Mouse (Mus musculus) large intestine, adult 2 months (tissue): ENCODE data around the gene Il1f9. TPM values are rescaled to one million over a fixed set of nuclear protein-coding genes. Genes with fewer than 3 reads are reported as not detected.
"Not testable (repeated sequence)": the region's sequence is repeated elsewhere in the genome, so short reads cannot be mapped to it uniquely, and the experiment has no call there.

Experiments
- DNase-seq: peaks from one replicate; pipeline ENCODE4 v3.0.0-alpha.2; 2012; ENCODE audit warnings: low read depth, low spot score
- WGBS: fragments of 180-500 bp; shearing (Covaris S2); methylation state at CpG from one replicate; pipeline ENCODE4 v1.1.7; 2018; 5-methylcytosine and 5-hydroxymethylcytosine counted together
- polyA plus RNA-seq: library from polyadenylated mRNA; depleted of rRNA; stranded (reverse); fragments of >200 nt; gene quantifications from 2 replicates; pipeline ENCODE4 v1.2.3, GENCODE M21; 2012; rRNA removed

The Il1f9 gene
- not detected in 2 replicates for polyA plus RNA-seq

- DNase-seq, result no peak
- 76% methylated on average over 1 of the region's 1 CpGs for WGBS
Observed at GRCm38 (mm10) chr2:24186176-24186575, at the start of gene Il1f9. Gene Il1f9, plus strand, starts transcription at chr2:24186476.

DNA sequence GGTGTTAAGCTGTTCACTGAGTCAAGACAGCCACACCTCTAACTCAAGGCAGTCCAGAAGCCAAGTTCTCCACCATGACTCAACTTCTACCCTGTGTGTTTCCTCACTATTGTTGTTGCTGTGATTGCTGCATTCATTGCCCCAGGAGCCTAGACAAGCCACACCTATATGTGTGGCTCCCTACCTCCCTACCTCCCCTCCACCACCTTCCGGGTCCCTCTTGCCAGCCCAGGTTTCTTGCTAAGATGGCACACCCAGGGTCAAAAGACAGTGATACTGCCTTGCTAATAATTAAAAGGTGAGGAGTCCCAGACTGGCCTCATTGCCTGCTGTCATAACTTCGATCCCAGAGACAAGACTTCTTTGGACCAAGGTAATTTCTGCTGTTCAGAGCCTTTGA is 33.4 kb upstream of the Il1f9 start, which contains the start of gene Il1f8:
TSS of gene Il1f8 (plus strand) at position 301 of the 400 bp plus-strand sequence.
- WGBS, result 57% methylated on average over 2 of the region's 2 CpGs
- DNase-seq, result no peak

GRCm38 (mm10) chr2:24181683-24182331 is 4.5 kb upstream of the Il1f9 start:
- 18% methylated on average over 14 of the region's 14 CpGs for WGBS
- DNase-seq, result not testable (repeated sequence)

DNA sequence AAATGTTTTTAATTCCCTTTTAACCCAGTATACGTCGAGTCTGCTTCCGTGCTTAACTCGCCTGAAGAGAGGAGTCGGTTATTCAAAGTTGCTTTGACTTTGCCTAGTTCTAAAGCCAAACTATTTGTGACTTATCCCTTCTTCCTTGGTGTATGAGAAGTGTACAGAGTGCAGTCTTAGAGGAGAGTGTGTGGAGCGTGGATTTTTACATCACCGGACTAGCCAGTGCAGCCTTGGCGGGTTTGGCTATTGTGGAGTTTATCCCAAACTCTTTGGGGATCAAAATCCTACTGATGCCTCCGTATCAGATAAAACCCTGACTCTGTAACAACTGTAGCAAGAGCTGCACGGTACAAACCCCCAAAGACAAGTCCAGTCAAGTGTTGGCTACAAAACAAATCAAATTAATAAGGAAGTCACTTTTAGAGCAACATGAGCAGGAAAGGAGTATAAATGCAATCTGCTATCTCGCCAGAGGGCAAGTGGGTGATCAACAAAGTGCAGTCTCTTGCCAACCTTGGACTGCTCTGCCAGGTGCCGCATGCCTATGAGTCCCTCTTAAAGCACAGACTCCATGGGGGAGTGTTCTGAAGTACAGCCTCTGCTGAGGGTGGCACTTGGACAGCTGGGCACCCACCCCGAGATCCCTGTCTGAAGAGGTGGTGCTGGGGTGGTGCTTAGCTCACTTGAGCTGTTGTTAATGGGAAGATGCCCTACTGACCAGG is 3.7 kb upstream of the Il1f9 start:
- 53% methylated on average over 13 of the region's 13 CpGs for WGBS
- DNase-seq, result not testable (repeated sequence)

DNA sequence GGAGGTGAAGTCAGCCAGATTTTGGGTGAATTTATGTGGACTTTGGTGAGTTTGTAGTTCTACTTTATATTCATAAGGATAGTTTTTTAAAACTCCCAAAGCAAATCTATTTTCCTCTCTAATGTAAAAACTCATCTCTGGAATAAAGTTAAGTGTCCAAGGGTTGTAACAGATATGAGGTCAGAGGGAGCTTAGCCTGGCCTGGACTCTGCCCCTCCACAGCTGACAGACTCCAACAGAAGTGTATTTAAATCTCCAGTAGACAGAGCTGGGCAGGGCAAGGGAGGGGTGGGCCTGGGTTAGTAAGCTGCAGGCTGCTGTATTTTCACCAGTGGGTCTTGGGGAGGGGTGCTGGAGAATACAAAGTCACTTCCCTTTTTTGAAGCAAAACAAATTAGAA is 2.2 kb upstream of the Il1f9 start:
- DNase-seq, result not testable (repeated sequence)

DNA sequence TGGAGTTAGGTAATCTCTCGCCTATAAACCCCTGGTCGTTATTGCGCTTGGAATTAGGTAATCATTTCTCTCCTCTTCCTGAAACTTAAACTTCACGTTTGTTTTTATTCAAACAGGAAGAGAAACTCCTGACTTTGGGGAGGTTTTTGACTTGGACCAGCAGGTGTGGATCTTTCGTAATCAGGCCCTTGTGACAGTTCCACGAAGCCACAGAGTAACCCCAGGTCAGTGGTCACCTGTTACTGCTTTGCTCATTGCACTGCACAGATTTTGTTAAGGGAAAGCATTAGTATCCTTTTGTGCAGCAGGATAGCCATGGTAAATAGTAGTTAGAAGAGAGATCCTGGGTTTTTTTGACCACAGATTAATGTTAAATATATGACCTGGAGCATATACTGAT is 1.3 kb downstream of the Il1f9 start:
- no peak for DNase-seq
- WGBS, result 24% methylated on average over 6 of the region's 6 CpGs

GRCm38 (mm10) chr2:24188189-24188588 is 1.9 kb downstream of the Il1f9 start:
- WGBS, result 48% methylated on average over 1 of the region's 1 CpGs

GRCm38 (mm10) chr2:24215118-24215517 is 28.8 kb downstream of the Il1f9 start, which contains the start of gene Il1f6:
Gene Il1f6, plus strand, starts transcription at chr2:24215418.
- no peak for DNase-seq
- WGBS, result 79% methylated on average over 2 of the region's 2 CpGs

More at GRCm38 (mm10) chr2:24188189-24188588, 1.9 kb downstream of the Il1f9 start:
- DNase-seq, result no peak

DNA sequence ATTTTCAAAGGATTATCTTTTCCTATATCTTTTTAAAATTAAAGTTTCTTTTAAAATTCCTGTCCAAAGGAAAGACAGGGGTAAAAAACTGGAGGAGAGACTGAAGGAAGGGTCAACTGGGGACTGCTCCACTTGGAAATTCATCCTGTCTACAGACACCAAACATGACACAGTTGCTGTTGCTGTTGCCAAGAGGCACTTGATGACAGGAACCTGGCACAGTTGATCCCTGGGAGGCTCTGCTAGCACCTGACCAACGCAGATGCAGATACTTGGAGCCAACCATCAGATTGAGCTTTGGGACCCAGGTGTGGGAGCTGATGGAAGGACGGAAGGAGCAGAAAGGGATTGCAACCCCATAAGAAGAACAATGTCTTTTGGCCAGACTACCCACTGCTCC is 40.9 kb downstream of the Il1f9 start:
- 78% methylated on average over 2 of the region's 2 CpGs for WGBS
- no peak for DNase-seq

Other genes with a start within 250 kb of the Il1f9 start
- gene Hnmt, start 137.1 kb upstream of the Il1f9 start, polyA plus RNA-seq, result 0.32 and 0.69 TPM in 2 replicates
- not detected in 2 replicates for gene Tbpl2, start 89.9 kb upstream of the Il1f9 start, polyA plus RNA-seq
- gene Il1f8, start 33.3 kb upstream of the Il1f9 start, polyA plus RNA-seq, result not detected in 2 replicates
- not detected in 2 replicates for gene Il1f6, start 28.9 kb downstream of the Il1f9 start, polyA plus RNA-seq
- gene Il1f5, start 90.5 kb downstream of the Il1f9 start, polyA plus RNA-seq, result not detected in 2 replicates
- not detected in 2 replicates for gene Il1f10, start 104.7 kb downstream of the Il1f9 start, polyA plus RNA-seq
- 2.9 and 3.4 TPM in 2 replicates for gene Il1rn, start 150.4 kb downstream of the Il1f9 start, polyA plus RNA-seq
- 20.1 and 23.3 TPM in 2 replicates for gene Psd4, start 181.1 kb downstream of the Il1f9 start, polyA plus RNA-seq